Mouse (Mus musculus) kidney, embryonic 14.5 days (tissue): ENCODE measurements around the gene Tuba8. TPM values are rescaled to one million over a fixed set of nuclear protein-coding genes. Genes with fewer than 3 reads are reported as not detected.

Experiments
- ATAC-seq: fragments of 200-750 bp; cut with Nextera tagmentation; 2 replicates; pipeline ENCODE4 v1.8.0; 2017; ENCODE audit warnings: moderate number of reproducible peaks, mild to moderate bottlenecking, moderate TSS enrichment, moderate library complexity; ENCODE audit not compliant: low FRiP score, low TSS enrichment
- H3K27ac ChIP-seq: fragments of 300-500 bp; sonication (generic); 2 replicates; pipeline ENCODE4 v1.5.1; 2014; ENCODE audit warnings: low read depth, mild to moderate bottlenecking, low read length, moderate library complexity, mixed read lengths
- H3K27me3 ChIP-seq: fragments of 300-500 bp; sonication (generic); 2 replicates; pipeline ENCODE4 v1.6.1; 2014; ENCODE audit warnings: mild to moderate bottlenecking, low read length; ENCODE audit not compliant: control insufficient read depth, insufficient read depth
- H3K36me3 ChIP-seq: fragments of 300-500 bp; sonication (generic); 2 replicates; pipeline ENCODE4 v1.6.1; 2014; ENCODE audit warnings: low read length, mixed read lengths; ENCODE audit not compliant: control insufficient read depth, insufficient read depth
- H3K4me1 ChIP-seq: fragments of 300-500 bp; sonication (generic); 2 replicates; pipeline ENCODE4 v1.6.1; 2014; ENCODE audit warnings: low read length, mixed read lengths; ENCODE audit not compliant: control insufficient read depth, insufficient read depth
- H3K4me2 ChIP-seq: fragments of 300-500 bp; sonication (generic); replicated peaks from 2 replicates; pipeline ENCODE4 v1.6.1; 2014; ENCODE audit warnings: low read depth, mild to moderate bottlenecking, low read length
- H3K4me3 ChIP-seq: fragments of 300-500 bp; sonication (generic); 2 replicates; pipeline ENCODE4 v1.5.1; 2014; ENCODE audit warnings: mild to moderate bottlenecking, low read length
- H3K9ac ChIP-seq: fragments of 300-500 bp; sonication (generic); 2 replicates; pipeline ENCODE4 v1.6.1; 2014; ENCODE audit warnings: low read depth, mild to moderate bottlenecking, low read length, moderate library complexity
- H3K9me3 ChIP-seq: fragments of 300-500 bp; sonication (generic); 2 replicates; pipeline ENCODE4 v1.6.1; 2016; ENCODE audit warnings: low read length; ENCODE audit not compliant: control insufficient read depth
- WGBS: fragments of 180-500 bp; shearing (Covaris S2); extraction: QIAGEN DNeasy Blood & Tissue Kit; methylation state at CpG from one replicate; pipeline ENCODE4 v1.1.7; 2014; 5-methylcytosine and 5-hydroxymethylcytosine counted together
- polyA plus RNA-seq: library from polyadenylated mRNA; unstranded; fragments of >200 nt; fragmentation: Nextera tagmentation; extraction: Ambion mirVana; gene quantifications from 2 replicates; pipeline ENCODE4 v1.2.1, GENCODE M21; 2014

Gene Tuba8
- polyA plus RNA-seq, 1 experiment from 2014 or later, result 0.18 TPM

DNA sequence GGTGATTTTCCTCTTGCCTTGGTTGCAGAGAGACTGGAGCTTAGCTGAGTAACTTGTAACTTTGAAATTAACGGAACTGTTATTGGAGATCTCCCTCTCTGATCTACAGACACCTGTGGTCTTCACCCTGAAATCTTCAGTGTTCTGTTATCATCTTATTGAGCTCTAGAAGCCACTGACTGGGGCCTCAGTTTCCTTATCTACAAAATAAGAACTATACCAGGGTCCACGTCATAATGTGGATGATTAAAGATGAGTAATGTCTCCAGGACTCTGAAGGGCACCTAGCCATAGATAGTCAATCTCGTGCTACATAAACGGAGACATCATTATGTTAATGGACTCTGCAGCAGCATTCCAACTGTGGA, 33.8 kb upstream of the Tuba8 start:
- Histone ChIP-seq H3K36me3 (no peaks in the 10 kb centered on the region), H3K27me3 (no peaks in the 10 kb centered on the region), H3K9ac (no peak overlapping the region), H3K27ac (no peak overlapping the region), H3K9me3 (no peaks in the 10 kb centered on the region), H3K4me3 (no peak overlapping the region), H3K4me2 (no peak overlapping the region), H3K4me1 (no peaks in the 10 kb centered on the region)
- no peak for ATAC-seq
- WGBS, result 74% methylated on average over 4 of the region's 4 CpGs

DNA sequence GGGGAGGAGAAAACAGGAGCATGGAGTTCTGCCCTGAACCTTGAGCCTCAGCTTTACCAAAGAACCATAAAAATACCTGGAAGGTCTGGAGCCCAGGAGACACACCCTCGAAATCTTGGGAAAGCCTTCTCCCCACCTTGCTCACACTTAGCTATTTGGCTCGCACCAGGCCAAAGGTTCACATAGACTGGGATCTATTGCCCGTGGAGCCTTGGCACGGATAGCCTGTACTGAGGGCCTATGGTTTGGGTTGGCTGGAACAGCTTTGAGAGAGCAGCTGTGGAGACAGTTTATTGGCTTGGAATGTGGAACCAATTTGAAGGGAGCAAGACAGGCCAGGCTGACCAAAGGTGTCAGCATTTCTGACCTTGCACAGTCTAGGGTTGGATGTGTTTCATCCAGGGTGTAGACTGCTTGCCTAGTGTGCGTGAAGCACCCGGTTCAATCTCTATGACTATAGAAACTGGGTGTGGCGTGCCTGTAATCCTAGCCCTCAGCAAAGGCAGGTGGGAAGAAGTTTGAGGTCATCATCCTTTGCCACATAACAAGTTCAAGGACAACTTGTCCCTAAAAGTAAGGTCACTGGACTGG, 33.3 kb upstream of the Tuba8 start:
- H3K4me2 ChIP-seq, result no peak overlapping the region
- no peaks in the 10 kb centered on the region for H3K4me1 ChIP-seq
- no peak overlapping the region for H3K4me3 ChIP-seq
- H3K27ac ChIP-seq, result no peak overlapping the region
- no peak for ATAC-seq
- H3K9me3 ChIP-seq, result no peaks in the 10 kb centered on the region
- H3K27me3 ChIP-seq, result no peaks in the 10 kb centered on the region
- WGBS, result 83% methylated on average over 7 of the region's 7 CpGs
- H3K36me3 ChIP-seq, result no peaks in the 10 kb centered on the region
- no peak overlapping the region for H3K9ac ChIP-seq

DNA sequence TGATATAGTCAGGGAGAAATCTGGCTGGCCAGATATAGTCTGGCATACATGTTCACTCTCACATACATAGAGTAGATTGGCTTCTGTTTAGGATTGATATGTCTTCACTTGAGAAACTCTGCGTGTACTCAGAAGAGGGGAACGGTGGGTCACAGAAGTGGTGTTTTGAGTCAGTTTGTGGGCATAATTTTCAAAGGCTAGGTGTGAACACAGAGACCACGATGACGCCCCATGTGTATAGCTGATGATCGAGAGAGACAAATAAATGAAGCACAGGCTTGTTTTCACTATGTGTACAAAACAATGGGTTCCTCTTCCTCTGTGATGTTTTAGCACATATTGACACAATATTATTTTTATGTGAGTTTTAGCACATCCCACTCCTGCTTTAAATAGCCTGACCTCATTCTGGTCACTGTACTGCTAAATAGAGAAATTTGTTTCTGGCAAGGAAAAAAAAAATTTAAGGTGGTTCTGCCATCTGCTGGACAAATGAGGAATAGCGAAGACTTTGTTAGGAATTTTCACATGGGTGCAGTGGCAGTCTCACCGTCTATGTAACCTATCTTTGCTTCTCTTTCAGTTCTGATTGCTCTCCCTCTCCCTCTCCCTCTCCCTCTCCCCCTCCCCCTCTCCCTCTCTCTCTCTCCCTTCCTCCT, 31.7 kb upstream of the Tuba8 start:
- H3K9me3 ChIP-seq, result no peaks in the 10 kb centered on the region
- H3K4me2 ChIP-seq, result no peak overlapping the region
- H3K4me1 ChIP-seq, result no peaks in the 10 kb centered on the region
- H3K36me3 ChIP-seq, result no peaks in the 10 kb centered on the region
- no peak overlapping the region for H3K4me3 ChIP-seq
- WGBS, result 63% methylated on average over 7 of the region's 7 CpGs
- H3K27ac ChIP-seq, result no peak overlapping the region
- no peak for ATAC-seq
- H3K9ac ChIP-seq, result no peak overlapping the region
- H3K27me3 ChIP-seq, result no peaks in the 10 kb centered on the region

DNA sequence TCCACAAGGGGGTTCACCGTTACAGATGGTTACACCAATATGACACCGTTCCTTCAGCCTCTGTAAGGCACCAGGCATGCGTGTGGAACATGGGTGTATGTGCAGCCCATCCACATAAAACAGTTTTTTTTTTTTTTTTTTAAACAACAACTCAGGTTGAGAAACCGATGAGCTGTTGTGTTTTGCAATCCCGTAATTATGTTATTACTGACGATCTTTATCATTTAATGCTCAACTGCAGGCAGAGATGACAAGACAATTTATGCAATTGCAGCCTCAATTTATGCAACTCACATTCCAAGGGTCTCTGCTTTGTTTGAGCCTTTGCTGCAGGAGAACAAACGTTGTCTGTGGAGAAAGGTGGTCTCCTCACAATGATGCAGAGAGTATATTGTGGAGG, 30.6 kb upstream of the Tuba8 start:
- H3K4me2 ChIP-seq, result no peak overlapping the region
- no peak for ATAC-seq
- 70% methylated on average over 7 of the region's 7 CpGs for WGBS

DNA sequence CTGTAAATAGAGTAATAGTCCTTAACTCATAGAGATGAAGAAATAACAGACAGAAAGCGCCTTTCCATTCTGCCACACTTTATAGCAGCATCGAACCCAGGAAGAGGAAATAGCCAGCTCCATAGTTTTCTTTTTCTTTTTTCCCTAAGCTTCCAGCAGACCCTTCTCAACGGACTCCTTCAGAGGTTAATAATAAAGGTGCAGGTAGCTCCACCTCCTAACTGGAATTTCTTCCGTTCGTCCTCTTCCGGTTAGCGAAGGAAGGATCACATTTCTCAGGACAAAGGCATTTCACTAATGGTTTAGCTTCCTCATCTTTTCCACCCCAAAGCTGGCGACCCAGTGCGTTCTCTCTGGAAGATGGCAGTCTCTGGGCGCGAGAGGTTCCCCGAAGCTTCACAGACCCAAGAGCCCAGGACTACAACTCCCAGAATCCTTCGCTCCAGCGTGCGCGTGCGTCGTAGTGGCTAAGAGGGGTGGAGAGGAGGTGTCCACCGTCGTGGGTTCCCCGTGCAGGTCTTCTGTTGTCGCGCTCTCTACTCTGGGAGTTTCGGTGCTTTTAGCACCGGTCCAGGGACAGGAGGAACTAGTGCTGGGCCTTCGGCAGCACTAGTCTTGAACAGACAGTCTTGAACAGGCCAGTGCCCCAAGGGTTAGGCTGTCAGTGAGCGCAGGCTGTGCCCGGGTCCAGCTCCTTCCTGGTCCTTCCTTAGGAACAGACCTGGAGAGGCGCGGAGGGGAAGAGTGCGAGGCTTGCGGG, 26.9 kb upstream of the Tuba8 start, which contains the start of gene Pex26:
TSS of gene Pex26 (plus strand) at position 254 of the 760 bp plus-strand sequence.
- Histone ChIP-seq H3K27me3 (no peaks in the 10 kb centered on the region), H3K27ac (peak within 1 kb of the TSS; percentile 78), H3K4me2 (peak within 1 kb of the TSS; percentile 96), H3K4me3 (peak within 1 kb of the TSS; percentile 79), H3K4me1 (peaks cover 9% of the 10 kb centered on the region), H3K9ac (peak within 1 kb of the TSS; percentile 59), H3K9me3 (no peaks in the 10 kb centered on the region), H3K36me3 (peaks cover 7% of the 10 kb centered on the region; the same call in 1 of the 2 replicates)
- peak; percentile 90 for ATAC-seq
- under 1% methylated on average over 32 of the region's 32 CpGs for WGBS

More for the DNA sequence above, 30.6 kb upstream of the Tuba8 start:
- H3K27me3 ChIP-seq, result no peaks in the 10 kb centered on the region
- peaks cover 1% of the 10 kb centered on the region; the same call in 1 of the 2 replicates for H3K4me1 ChIP-seq
- H3K4me3 ChIP-seq, result no peak overlapping the region
- no peaks in the 10 kb centered on the region for H3K9me3 ChIP-seq
- no peaks in the 10 kb centered on the region for H3K36me3 ChIP-seq
- H3K9ac ChIP-seq, result no peak overlapping the region
- H3K27ac ChIP-seq, result no peak overlapping the region

DNA sequence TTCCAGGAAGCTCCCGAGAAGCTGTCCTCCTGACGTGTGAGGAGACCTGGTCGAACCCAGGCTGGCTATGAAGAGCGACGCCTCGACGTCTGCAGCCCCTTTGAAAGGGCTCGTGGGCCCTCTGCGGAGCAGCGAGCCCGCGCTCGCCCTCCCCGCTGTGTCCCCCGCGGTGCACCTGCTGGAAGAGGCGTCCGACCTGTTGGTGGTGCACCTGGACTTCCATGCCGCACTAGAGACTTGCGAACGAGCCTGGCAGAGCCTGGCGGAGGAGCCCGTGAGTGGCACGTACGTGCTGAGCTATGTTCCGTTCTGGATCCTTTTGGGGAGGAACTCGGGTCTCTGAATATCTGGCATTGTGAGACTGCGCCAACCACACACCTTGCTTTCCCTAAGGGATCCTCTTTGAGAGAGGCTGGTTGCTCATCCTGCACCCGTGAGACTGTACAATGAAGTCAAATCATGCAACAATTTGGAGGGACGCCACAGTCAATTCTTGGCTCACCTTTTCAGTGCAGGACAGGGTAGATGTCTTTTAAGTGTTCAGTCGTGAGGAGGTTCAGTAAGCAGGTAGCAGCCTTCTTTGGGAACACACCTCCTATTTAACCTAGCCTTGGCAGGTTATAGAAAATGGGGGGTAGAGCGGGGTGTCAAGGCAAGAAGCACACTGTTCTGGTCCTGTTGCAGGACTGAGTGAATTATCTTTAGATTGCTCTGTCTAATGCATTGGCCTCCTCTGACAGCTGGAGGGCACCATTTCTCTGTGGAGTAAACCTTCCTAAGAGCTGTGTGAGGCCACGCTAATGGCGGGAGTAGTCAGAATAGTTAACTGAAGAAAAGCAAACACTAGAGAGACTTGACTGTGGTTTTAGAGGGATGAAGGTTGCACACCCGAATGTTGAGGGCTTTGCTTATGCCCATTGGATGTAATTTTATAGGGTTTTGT, 26.0 kb upstream of the Tuba8 start:
- WGBS, result 3% methylated on average over 35 of the region's 35 CpGs
- ATAC-seq, result peak; percentile 74
- Histone ChIP-seq H3K4me3 (peak overlapping the region; percentile 79), H3K9ac (peak overlapping the region; percentile 59), H3K27me3 (no peaks in the 10 kb centered on the region), H3K36me3 (peaks cover 7% of the 10 kb centered on the region; the same call in 1 of the 2 replicates), H3K4me1 (peaks cover 9% of the 10 kb centered on the region), H3K9me3 (no peaks in the 10 kb centered on the region), H3K27ac (no peak overlapping the region), H3K4me2 (peak overlapping the region; percentile 96)

DNA sequence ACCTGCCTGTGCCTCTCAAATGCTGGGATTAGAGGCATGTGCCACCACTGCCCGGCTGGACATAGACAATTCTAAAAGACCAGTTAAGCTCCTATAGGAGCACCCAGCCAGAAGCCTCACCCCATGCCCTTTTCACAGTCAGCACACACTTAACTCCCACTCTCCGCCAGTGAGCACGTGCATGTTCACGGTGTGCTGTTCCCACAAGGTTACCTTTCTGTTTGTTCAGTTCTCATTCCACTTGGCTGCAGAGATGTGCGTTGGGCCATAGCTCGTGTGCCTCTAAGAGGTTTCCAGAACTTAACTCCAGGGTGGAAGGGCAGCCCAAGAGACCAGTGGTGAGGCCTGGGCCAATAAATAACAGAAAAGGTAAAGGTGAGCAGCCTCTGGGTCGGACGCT, 25.3 kb upstream of the Tuba8 start:
- Histone ChIP-seq H3K36me3 (peaks cover 14% of the 10 kb centered on the region; the same call in 1 of the 2 replicates), H3K27ac (no peak overlapping the region), H3K4me2 (peak overlapping the region; percentile 96; the same call in 1 of the 2 replicates), H3K4me1 (peaks cover 9% of the 10 kb centered on the region), H3K9me3 (no peaks in the 10 kb centered on the region), H3K9ac (peak overlapping the region; percentile 37; the same call in 1 of the 2 replicates), H3K27me3 (no peaks in the 10 kb centered on the region), H3K4me3 (peak overlapping the region; percentile 79; the same call in 1 of the 2 replicates)
- no peak; the same call in 1 of the 2 replicates for ATAC-seq
- WGBS, result 58% methylated on average over 8 of the region's 8 CpGs

DNA sequence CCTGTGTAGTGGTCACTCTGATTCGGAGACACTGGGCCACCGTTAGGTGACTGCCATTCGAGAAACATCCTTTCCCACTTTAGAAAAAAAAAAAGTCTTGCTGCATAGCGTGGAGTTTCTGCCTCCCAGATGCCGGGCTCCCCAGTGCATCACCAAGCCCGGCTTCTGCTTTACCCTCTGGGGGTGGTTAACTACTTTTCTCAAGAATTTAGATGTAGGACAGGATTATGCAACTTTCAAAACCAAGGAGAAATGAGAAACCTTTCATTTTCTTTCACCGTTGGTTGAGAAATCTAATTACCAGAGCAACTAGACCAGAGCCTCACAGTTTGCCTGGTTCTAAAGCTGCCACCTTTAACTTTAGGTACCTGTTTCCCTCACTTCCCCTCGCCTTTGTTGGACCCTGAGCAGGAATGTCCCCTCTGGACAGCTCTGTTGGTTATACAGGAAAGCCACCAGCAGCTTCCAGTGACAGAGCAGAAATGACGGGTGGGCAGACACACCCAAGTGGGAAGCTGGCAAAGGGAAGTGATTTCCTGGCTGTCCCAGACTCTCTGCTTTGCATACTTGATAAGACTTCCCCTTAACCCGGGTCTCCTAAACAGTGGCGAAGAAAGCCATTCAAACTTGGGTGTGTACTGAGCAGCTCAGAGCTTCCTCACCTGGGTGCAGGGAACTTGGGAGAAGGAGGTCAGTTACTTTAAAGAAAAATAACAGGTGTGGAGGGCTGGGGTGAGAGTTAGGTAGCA, 19.1 kb upstream of the Tuba8 start:
- Histone ChIP-seq H3K4me1 (no peaks in the 10 kb centered on the region), H3K36me3 (peaks cover 20% of the 10 kb centered on the region; the same call in 1 of the 2 replicates), H3K4me3 (no peak overlapping the region), H3K9me3 (no peaks in the 10 kb centered on the region), H3K27me3 (no peaks in the 10 kb centered on the region), H3K4me2 (no peak overlapping the region), H3K9ac (no peak overlapping the region), H3K27ac (no peak overlapping the region)
- ATAC-seq, result no peak
- WGBS, result 81% methylated on average over 11 of the region's 11 CpGs
